Mouse (Mus musculus): ENCODE measurements around the gene Popdc2.

Gene Popdc2

DNA sequence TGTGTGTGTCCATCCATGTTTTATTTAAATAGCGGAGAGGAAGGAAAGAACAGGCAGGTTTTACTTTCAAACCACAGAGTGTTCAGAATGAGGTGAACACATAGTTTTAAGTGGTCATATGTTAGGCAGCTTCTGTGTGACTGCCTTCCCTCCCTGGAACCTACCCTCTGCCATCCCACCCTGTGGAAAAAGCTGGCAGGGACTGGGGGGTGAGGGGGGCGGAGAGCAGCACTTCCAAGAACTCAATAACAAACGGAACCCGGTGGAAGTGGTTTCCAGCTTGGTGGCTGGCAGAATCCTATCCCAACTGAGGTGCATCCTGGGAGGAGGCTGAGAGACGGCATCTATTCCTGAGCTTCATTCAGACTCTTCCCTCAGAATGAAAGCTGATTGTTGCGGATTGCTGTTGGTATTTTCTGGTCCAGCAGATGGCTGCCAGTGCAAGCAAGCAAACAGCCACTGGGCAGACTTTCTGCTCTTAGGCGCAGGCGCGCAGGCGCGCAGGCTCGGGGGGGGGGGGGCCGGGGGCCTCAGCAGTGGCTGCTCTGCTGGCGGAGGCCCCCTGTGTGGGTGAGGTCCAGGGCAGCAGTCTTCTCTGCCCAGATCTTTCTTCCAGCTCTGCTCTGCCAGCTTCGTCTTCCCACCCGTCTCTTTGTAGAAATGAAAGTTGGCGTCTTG lies 14.3 kb downstream of the Popdc2 start:
- peak in 1 of 2 experiments; percentile 46 for DNase-seq (ENCODE audit: low spot score in 2 of 2)

GRCm38 (mm10) chr16:38376841-38377249 lies 14.8 kb downstream of the Popdc2 start:
- no peak for DNase-seq (ENCODE audit: low spot score in 2 of 2)

DNA sequence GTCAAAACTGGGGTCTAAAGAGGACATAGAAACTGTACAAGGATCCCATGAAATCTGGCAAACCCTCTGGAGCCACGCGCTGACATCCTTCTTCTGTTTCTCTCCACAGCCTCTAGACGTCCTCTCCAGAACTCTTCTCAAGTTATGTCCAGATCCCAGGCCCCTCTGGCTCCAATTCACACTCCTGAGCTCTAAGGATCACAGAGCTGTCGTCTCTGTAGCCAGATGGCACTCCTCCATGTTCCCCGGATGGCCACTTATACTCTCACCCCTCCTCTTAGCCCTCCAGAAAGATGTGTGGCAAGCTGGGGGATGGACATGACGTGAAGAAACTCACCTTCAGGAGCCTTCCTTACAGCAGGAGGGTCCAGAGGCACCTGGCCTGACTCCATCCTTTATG lies 15.5 kb downstream of the Popdc2 start:
- DNase-seq (ENCODE audit: low spot score in 2 of 2): no peak

DNA sequence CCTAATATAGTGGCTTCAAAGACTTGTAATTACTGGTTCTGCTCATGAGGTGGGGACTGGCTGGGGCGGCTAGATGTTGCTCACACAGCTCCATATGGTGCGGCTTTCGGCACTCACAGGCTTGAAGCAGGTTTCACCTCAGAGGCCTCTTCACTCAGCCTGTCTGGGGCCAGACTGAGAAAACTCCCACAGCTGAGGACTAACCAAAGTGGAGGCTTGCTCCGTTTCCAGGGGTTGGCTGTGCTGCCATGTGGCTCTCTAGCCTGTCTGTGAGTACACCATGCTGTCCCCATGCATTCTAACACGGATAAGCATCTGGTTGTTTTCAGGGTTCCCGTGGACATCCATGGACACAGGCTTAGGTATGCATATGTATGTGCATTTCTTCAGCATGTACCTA lies 16.6 kb downstream of the Popdc2 start:
- no peak for DNase-seq (ENCODE audit: low spot score in 2 of 2)

- DNase-seq (ENCODE audit: low spot score in 2 of 2): no peak
These were observed 17.1 kb downstream of the Popdc2 start for GRCm38 (mm10) chr16:38379088-38379487.

DNA sequence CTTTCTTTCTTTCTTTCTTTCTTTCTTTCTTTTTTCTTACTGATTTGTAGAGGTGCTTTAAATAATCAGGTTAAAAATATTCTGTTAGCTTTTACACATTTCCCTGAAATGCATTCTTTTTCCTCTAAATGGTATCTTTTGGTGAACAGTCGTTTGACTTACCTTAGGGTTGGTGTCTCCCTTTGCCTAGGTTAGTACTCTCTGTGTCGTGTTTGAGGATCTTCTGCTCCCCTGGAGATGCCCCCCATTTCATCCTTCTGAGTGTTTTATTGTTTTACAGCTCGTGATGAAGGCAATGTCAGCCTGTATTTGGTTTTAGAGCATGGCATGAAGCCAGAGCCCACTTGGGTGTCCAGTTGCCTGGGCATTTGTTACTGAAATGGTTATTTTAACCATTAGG lies 17.5 kb downstream of the Popdc2 start:
- DNase-seq (ENCODE audit: low spot score in 2 of 2): no peak

- no peak for DNase-seq (ENCODE audit: low spot score in 2 of 2)
These were observed 17.9 kb downstream of the Popdc2 start for GRCm38 (mm10) chr16:38379926-38380325.

DNA sequence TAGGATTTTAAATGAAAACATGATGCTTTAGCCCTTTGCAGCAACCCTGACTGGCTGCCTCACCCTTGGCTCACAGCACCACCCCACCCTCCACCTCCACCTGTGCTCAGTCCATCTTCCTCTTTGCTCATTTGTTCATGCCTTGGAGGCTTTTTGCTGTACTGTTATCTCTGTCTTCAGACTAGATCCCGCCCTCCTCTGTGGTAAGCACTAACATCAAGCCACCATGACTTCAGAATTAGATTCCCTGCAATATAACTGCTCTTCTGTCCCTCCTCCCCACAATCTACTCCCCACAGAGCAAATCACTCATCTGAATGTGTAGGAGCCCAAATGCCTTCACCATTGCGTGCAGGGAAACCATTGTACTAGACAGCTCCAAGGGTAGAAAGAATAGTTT lies 21.7 kb downstream of the Popdc2 start:
- no peak for DNase-seq (ENCODE audit: low spot score in 2 of 2)

GRCm38 (mm10) chr16:38385184-38385634 lies 23.2 kb downstream of the Popdc2 start:
- DNase-seq (ENCODE audit: low spot score in 2 of 2): no peak

- no peak for DNase-seq (ENCODE audit: low spot score in 2 of 2)
These were observed 23.7 kb downstream of the Popdc2 start for GRCm38 (mm10) chr16:38385700-38386099.

DNA sequence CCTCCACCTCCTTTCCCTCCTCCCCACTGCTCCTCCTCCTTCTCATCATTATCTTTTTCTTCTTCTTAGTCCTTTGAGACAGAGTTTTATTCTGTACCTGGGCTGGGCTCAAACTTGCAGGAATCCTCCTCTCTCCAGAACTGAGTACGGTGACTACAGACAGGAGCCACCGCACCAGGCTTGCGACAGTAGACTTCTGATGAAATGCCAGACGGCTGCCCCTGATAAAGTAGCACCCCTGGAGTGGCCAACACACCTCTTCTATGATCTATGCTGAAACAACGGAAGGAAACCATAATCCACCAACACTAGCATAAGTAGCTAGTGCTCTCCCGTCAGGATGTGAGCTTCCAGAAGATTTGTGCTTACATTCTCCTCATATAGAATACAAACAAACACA lies 25.4 kb downstream of the Popdc2 start:
- DNase-seq (ENCODE audit: low spot score in 2 of 2): no peak

GRCm38 (mm10) chr16:38388757-38389156 lies 26.7 kb downstream of the Popdc2 start:
- DNase-seq (ENCODE audit: low spot score in 2 of 2): no peak

GRCm38 (mm10) chr16:38389284-38389893 lies 27.4 kb downstream of the Popdc2 start:
- no peak for DNase-seq (ENCODE audit: low spot score in 2 of 2)

GRCm38 (mm10) chr16:38390322-38390721 lies 28.3 kb downstream of the Popdc2 start:
- no peak for DNase-seq (ENCODE audit: low spot score in 2 of 2)

- no peak for DNase-seq (ENCODE audit: low spot score in 2 of 2)
These were observed 30.3 kb downstream of the Popdc2 start for GRCm38 (mm10) chr16:38392126-38392894.

DNA sequence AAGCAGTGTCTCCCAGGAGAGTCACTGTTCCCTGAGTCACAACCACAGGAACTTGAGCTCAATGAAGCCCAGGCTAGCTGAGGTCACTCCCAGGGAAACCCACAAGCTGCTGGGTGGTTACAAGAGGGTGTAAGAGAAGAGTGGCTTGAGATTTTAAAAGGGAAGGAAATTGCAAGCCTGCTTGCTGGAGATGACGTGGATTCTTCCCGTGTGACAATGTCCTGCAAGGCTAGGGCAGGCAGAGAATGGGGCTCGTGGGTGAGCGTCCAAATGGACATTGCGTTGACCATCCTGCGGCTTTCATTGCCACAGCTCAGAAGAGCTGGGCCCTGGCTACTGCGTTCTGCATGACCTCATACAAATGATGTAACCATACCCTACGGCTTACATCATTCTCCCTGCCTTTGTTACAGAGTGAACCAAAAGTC lies 32.2 kb downstream of the Popdc2 start:
- DNase-seq (ENCODE audit: low spot score in 2 of 2): no peak

DNA sequence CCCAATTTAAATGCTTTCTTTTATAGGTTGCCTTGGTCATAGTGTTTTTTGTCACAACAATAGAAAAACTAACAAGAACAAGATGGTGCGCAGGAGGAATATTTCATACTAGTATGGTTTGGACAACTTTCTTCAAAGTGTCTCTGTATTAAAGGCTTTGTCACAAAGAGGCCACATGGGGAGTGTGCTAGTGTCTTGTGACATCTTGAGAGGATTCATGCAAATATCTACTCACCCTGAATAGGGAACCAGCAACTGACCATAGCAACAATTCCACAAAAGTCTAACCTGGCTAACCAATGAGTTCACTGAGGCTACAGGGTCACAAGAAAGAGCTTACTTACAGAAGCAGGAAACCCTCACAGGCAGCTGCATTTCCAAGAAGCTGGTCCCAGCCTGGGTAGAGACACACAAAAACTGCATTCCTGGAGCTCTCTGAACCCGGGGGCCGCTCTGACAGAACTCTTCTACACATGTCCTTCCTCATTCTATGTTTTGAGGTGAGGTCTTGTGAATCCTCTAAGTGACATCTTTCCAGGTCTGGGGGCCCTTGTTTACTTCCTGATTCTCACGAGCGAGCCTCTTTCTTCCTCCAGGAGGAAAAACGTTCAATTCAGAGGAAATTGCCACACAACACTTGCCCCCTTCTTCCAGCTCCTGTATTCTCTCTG lies 33.2 kb downstream of the Popdc2 start:
- no peak for DNase-seq (ENCODE audit: low spot score in 2 of 2)

- DNase-seq (ENCODE audit: low spot score in 2 of 2): peak in 1 of 2 experiments; percentile 35
These were observed 34.1 kb downstream of the Popdc2 start for GRCm38 (mm10) chr16:38396155-38396554.

DNA sequence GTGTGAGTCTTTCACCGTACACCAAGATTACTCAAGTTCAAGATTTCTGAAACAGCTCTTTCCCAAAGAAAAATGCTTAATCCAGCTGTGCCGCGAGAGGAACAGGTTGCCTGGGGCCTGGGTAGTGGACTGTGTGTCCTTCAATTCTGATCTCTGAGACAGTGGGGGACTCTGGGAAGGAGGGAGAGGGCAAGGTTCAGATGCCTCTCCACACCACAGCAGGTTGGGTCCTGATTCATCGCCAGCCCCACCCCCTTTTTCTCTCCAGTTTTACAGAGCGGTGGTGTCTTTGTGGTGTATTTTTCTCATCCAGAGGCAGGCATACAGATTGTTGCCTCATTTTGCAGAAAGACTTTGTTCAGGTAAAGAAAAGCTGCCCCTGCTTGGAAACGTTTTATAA lies 36.3 kb downstream of the Popdc2 start:
- no peak for DNase-seq (ENCODE audit: low spot score in 2 of 2)

DNA sequence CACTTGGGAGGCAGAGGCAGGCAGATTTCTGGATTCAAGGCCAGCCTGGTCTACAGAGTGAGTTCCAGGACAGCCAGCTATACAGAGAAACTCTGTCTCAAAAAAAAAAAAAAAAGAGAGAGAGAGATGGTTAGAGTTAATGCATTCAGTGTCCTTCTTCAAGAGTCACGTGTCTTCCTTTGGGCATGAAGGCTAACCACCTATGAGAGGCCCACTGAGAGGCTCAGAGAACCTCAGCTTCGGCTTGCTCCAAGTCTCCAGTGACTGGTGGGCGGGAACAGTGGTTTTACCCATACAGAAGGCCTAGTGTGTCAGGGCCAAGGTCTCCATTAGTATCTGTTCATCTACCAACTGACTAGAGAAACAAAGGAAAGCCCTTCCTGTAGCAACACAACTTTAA lies 37.1 kb downstream of the Popdc2 start:
- DNase-seq (ENCODE audit: low spot score in 2 of 2): no peak

- DNase-seq (ENCODE audit: low spot score in 2 of 2): peak; percentile 22 to 56
These were observed 37.7 kb downstream of the Popdc2 start for GRCm38 (mm10) chr16:38399531-38400231.

Data from spleen, postnatal 10 days (tissue).